In genomic region chr4:102656494-102657036, GRCm38 (mm10) we compare ENCODE assay signal across 8 mouse cellular contexts.
DNase-seq lines count a peak whose midpoint lies in the region; ATAC-seq and TF ChIP-seq lines count a peak whose summit lies in the region.

No protein-coding gene starts in this region.

- no peaks in the 10 kb centered on the region for H3K36me3 ChIP-seq in heart, embryonic 12.5 days
- H3K36me3 ChIP-seq in midbrain, embryonic 10.5 days, result no peaks in the 10 kb centered on the region
- H3K36me3 ChIP-seq in stomach, postnatal 0 days (ENCODE audit: control insufficient read depth, insufficient read depth, low read length), result no peaks in the 10 kb centered on the region

- 10% methylated on average over 3 of the region's 3 CpGs for WGBS in heart, embryonic 12.5 days
- WGBS in midbrain, embryonic 10.5 days, result 22% methylated on average over 3 of the region's 3 CpGs
- WGBS in stomach, postnatal 0 days, result 4% methylated on average over 3 of the region's 3 CpGs

- H3K4me1 ChIP-seq in heart, embryonic 12.5 days (replicated peaks), result no peaks in the 10 kb centered on the region
- H3K4me1 ChIP-seq in cortical plate, adult 2 months (ENCODE audit: control insufficient read depth, insufficient read depth, low read length), result no peaks in the 10 kb centered on the region
- no peaks in the 10 kb centered on the region for H3K4me1 ChIP-seq in midbrain, embryonic 10.5 days
- H3K4me1 ChIP-seq in stomach, postnatal 0 days (replicated peaks; ENCODE audit: control insufficient read depth, insufficient read depth), result no peaks in the 10 kb centered on the region

- no peak for TF ChIP-seq EP300 in stomach, postnatal 0 days (optimal IDR thresholded peaks at IDR 0.05)

- H3K27ac ChIP-seq in heart, embryonic 12.5 days (ENCODE audit: poor library complexity, severe bottlenecking), result no peak overlapping the region
- H3K27ac ChIP-seq in cortical plate, adult 2 months (ENCODE audit: insufficient read depth, low read length), result no peak overlapping the region
- H3K27ac ChIP-seq in layer of hippocampus, adult 2 months, result no peak overlapping the region
- H3K27ac ChIP-seq in midbrain, embryonic 10.5 days (replicated peaks), result no peak overlapping the region
- no peak overlapping the region for H3K27ac ChIP-seq in stomach, postnatal 0 days (replicated peaks)

- ATAC-seq in heart, embryonic 12.5 days (ENCODE audit: insufficient number of reproducible peaks, low FRiP score), result no peak
- ATAC-seq in Patski, result no peak
- peak; percentile 47; the same call in 1 of the 2 replicates for ATAC-seq in stomach, postnatal 0 days (ENCODE audit: low FRiP score, low TSS enrichment)

- H3K9ac ChIP-seq in heart, embryonic 12.5 days, result no peak overlapping the region
- no peak overlapping the region for H3K9ac ChIP-seq in stomach, postnatal 0 days (ENCODE audit: low read length)

- CTCF ChIA-PET in Patski (lab: Charles Lee), result interaction anchor here (0.9 kb wide), 1 partner anchor 167 kb away, joined by 3 read pairs; no protein-coding TSS in a partner anchor

- H3K4me2 ChIP-seq in heart, embryonic 12.5 days, result no peak overlapping the region
- H3K4me2 ChIP-seq in stomach, postnatal 0 days (replicated peaks; ENCODE audit: low read depth), result no peak overlapping the region

- TF ChIP-seq POLR2A in cortical plate, adult 2 months (IDR thresholded peaks at IDR 0.05; ENCODE audit: extremely low read depth, insufficient read depth, low read length), result no peak

- intact Hi-C loops in heart, postnatal 10 days (cut with DNase I), result loop anchor here (1.0 to 10.0 kb wide), 3 partner anchors 163 to 1002 kb away; no protein-coding TSS in a partner anchor

- POLR2A ChIA-PET in Patski (lab: Charles Lee), result interaction anchor here (0.9 kb wide), 1 partner anchor 165 kb away, joined by 3 read pairs; no protein-coding TSS in a partner anchor

- H3K4me3 ChIP-seq in heart, embryonic 12.5 days, result no peak overlapping the region
- no peak overlapping the region for H3K4me3 ChIP-seq in cortical plate, adult 2 months (ENCODE audit: insufficient read depth, low read length)
- no peak overlapping the region for H3K4me3 ChIP-seq in layer of hippocampus, adult 2 months
- H3K4me3 ChIP-seq in midbrain, embryonic 10.5 days, result no peak overlapping the region
- no peak overlapping the region for H3K4me3 ChIP-seq in stomach, postnatal 0 days (ENCODE audit: low read depth, low read length)

- no peaks in the 10 kb centered on the region for H3K9me3 ChIP-seq in heart, embryonic 12.5 days (replicated peaks)
- no peaks in the 10 kb centered on the region for H3K9me3 ChIP-seq in midbrain, embryonic 10.5 days (replicated peaks)
- H3K9me3 ChIP-seq in stomach, postnatal 0 days (ENCODE audit: control insufficient read depth, low read length), result no peaks in the 10 kb centered on the region

- TF ChIP-seq CTCF in Patski (IDR thresholded peaks at IDR 0.05), result peak; percentile 58
- peak; percentile 90 for TF ChIP-seq CTCF in cortical plate, adult 2 months (IDR thresholded peaks at IDR 0.05; ENCODE audit: extremely low read depth, insufficient read depth, low read length)
- peak; percentile 92 for TF ChIP-seq CTCF in layer of hippocampus, adult 2 months (conservative IDR thresholded peaks at IDR 0.05)
- peak; percentile 95 for TF ChIP-seq CTCF in stomach, postnatal 0 days (IDR thresholded peaks at IDR 0.05; ENCODE audit: low read depth)

- DNase-seq in heart, adult 18-20 months, result peak; percentile 49 to 67
- no peak for DNase-seq in Patski (ENCODE audit: low read depth, low spot score)
- peak; percentile 67 to 68 for DNase-seq in heart, postnatal 10 days
- DNase-seq in layer of hippocampus, adult 2 months (ENCODE audit: low spot score in 2 of 2), result peak; percentile 44 to 68
- peak; percentile 27 for DNase-seq in midbrain, embryonic 10.5 days (ENCODE audit: low spot score)
- peak; percentile 31 for DNase-seq in stomach, postnatal 0 days (ENCODE audit: low spot score)

- in situ Hi-C loops in Patski (cut with MboI; ENCODE audit: low pct_unique_long_range_greater_than_20kb), result loop anchor here (5.0 kb wide), 1 partner anchor 434 kb away; no protein-coding TSS in a partner anchor

- no peaks in the 10 kb centered on the region for H3K27me3 ChIP-seq in heart, embryonic 12.5 days (replicated peaks)
- no peaks in the 10 kb centered on the region for H3K27me3 ChIP-seq in Patski
- no peaks in the 10 kb centered on the region for H3K27me3 ChIP-seq in midbrain, embryonic 10.5 days (ENCODE audit: low read depth, poor library complexity, severe bottlenecking)
- no peaks in the 10 kb centered on the region for H3K27me3 ChIP-seq in stomach, postnatal 0 days (ENCODE audit: control insufficient read depth, insufficient read depth, low read length)
